Mouse (Mus musculus) C2C12 (cell line): Measurements from ENCODE around the gene Hapln2.

Source experiments
- CEBPB ChIP-seq: IDR thresholded peaks from one replicate; pipeline ENCODE4 v1.6.1; 2011; ENCODE audit warnings: low read depth, mild to moderate bottlenecking, control low read depth, moderate library complexity
- CTCF ChIP-seq: IDR thresholded peaks from one replicate; pipeline ENCODE4 v1.5.1; 2011; ENCODE audit not compliant: control insufficient read depth, insufficient read depth, insufficient read length
- MAX ChIP-seq: IDR thresholded peaks from one replicate; pipeline ENCODE4 v1.6.1; 2011; ENCODE audit warnings: mild to moderate bottlenecking, control low read depth
- MYOG ChIP-seq: IDR thresholded peaks from one replicate; pipeline ENCODE4 v1.6.1; 2011; ENCODE audit not compliant: control insufficient read depth, insufficient read length; ENCODE audit errors: extremely low read depth
- USF1 ChIP-seq: IDR thresholded peaks from one replicate; pipeline ENCODE4 v1.6.1; 2011; ENCODE audit warnings: low read depth, mild to moderate bottlenecking, control low read depth, moderate library complexity

GRCm38 (mm10) chr3:87988068-87988467, 39.3 kb downstream of the Hapln2 start:
- TF ChIP-seq CTCF (no peak), USF1 (no peak), MAX (no peak), MYOG (no peak), CEBPB (no peak)
